Mouse (Mus musculus): ENCODE measurements around the gene Rpl14.

DNA sequence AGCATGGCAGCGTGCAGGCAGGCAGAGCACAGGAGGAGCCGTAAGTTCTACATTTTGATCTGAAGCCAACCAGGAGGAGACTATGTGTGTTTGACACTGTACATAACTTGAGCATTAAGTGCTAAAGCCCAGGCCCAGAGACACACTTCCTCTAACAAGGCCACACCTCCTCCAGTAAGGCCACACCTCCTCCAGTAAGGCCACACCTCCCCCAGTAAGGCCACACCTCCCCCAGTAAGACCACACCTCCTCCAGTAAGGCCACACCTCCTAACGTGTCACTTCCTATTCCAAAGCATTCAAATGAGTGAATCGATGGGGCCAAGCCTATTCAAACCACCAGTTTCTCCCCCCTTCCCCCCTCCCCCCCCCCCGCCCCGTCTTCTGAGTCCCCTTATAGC lies 38.6 kb upstream of the Rpl14 start:
- TF ChIP-seq CTCF (IDR thresholded peaks at IDR 0.05; ENCODE audit: borderline replicate concordance, extremely low read depth, insufficient read depth, insufficient read length) (no peak), POLR2A (IDR thresholded peaks at IDR 0.05; ENCODE audit: borderline replicate concordance, extremely low read depth, insufficient read depth, insufficient read length, poor library complexity, severe bottlenecking) (no peak)
